Mouse (Mus musculus) stomach, postnatal 0 days (tissue): ENCODE measurements around the gene P2ry14. TPM values are rescaled to one million over a fixed set of nuclear protein-coding genes. Genes with fewer than 3 reads are reported as not detected.
"Not testable (repeated sequence)": the region's sequence is repeated elsewhere in the genome, so short reads cannot be mapped to it uniquely, and the experiment has no call there.

Experiments used
- ATAC-seq: fragments of 200-750 bp; cut with Nextera tagmentation; 2 replicates; pipeline ENCODE4 v1.8.0; 2017; ENCODE audit not compliant: low FRiP score, low TSS enrichment
- DNase-seq: peaks from one replicate; pipeline ENCODE4 v3.0.0-alpha.2; 2016; ENCODE audit warnings: low spot score
- H3K27ac ChIP-seq: fragments of 300-500 bp; sonication (generic); replicated peaks from 2 replicates; pipeline ENCODE4 v1.5.1; 2014; ENCODE audit warnings: mild to moderate bottlenecking, control low read depth
- H3K27me3 ChIP-seq: fragments of 300-500 bp; sonication (generic); 2 replicates; pipeline ENCODE4 v1.6.1; 2014; ENCODE audit warnings: low read length; ENCODE audit not compliant: control insufficient read depth, insufficient read depth
- H3K36me3 ChIP-seq: fragments of 300-500 bp; sonication (generic); 2 replicates; pipeline ENCODE4 v1.6.1; 2014; ENCODE audit warnings: low read length, mixed read lengths; ENCODE audit not compliant: control insufficient read depth, insufficient read depth
- H3K4me1 ChIP-seq: fragments of 300-500 bp; sonication (generic); replicated peaks from 2 replicates; pipeline ENCODE4 v1.6.1; 2014; ENCODE audit warnings: antibody characterized with exemption; ENCODE audit not compliant: control insufficient read depth, insufficient read depth
- H3K4me2 ChIP-seq: fragments of 300-500 bp; sonication (generic); replicated peaks from 2 replicates; pipeline ENCODE4 v1.6.1; 2014; ENCODE audit warnings: low read depth, mild to moderate bottlenecking, control low read depth, moderate library complexity
- H3K4me3 ChIP-seq: fragments of 300-500 bp; sonication (generic); 2 replicates; pipeline ENCODE4 v1.5.1; 2014; ENCODE audit warnings: low read depth, low read length, control low read depth
- H3K9ac ChIP-seq: fragments of 300-500 bp; sonication (generic); 2 replicates; pipeline ENCODE4 v1.6.1; 2014; ENCODE audit warnings: mild to moderate bottlenecking, low read length, control low read depth, mixed read lengths
- H3K9me3 ChIP-seq: fragments of 300-500 bp; sonication (generic); 2 replicates; pipeline ENCODE4 v1.6.1; 2016; ENCODE audit warnings: low read length; ENCODE audit not compliant: control insufficient read depth
- CTCF ChIP-seq: IDR thresholded peaks from 2 replicates; pipeline ENCODE4 v1.5.1; 2016; ENCODE audit warnings: antibody characterized with exemption, low read depth, mild to moderate bottlenecking, moderate library complexity
- EP300 ChIP-seq: optimal IDR thresholded peaks from 2 replicates; pipeline ENCODE3; 2016; ENCODE audit warnings: antibody characterized with exemption
- WGBS: fragments of 180-500 bp; shearing (Covaris S2); extraction: QIAGEN DNeasy Blood & Tissue Kit; methylation state at CpG from one replicate; pipeline ENCODE4 v1.1.7; 2014; 5-methylcytosine and 5-hydroxymethylcytosine counted together
- polyA plus RNA-seq: library from polyadenylated mRNA; unstranded; fragments of >200 nt; fragmentation: Nextera tagmentation; extraction: Ambion mirVana; gene quantifications from 2 replicates; pipeline ENCODE4 v1.2.1, GENCODE M21; 2015

Gene P2ry14
- polyA plus RNA-seq, 1 experiment from 2014 or later: 9.8 TPM

DNA sequence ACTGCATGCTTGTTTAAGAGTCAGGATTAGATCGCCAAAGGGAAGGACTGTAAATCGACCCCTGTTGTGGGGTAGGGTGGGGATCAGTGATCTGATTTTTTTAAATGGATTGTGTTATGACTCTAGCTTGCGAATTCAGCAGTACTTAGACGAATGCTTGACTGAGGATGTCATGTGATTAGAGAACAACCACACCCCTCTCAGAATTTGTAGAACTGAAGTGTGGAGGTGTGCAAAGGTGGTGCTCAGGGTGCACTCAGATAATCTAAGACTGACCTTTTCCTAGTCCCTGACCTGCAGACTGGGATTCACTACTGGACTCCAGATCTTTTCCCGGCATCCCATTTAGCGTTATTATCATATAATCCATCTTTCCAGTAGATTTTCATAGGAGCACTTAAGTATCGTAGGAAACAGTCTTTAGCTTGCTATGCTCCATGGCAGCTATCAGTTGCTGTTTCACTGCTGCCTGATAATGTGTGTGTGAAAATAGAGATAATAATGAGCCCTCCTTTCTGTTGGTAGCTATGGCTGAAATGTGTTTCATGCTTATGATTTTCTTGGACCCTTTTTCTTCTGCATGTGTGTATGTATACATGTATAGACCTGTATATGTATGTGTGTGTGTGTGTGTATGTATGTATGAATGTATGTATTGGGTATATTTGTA, 31.5 kb downstream of the P2ry14 start:
- Histone ChIP-seq H3K9me3 (no peaks in the 10 kb centered on the region), H3K9ac (no peak overlapping the region), H3K4me1 (peaks cover 3% of the 10 kb centered on the region; the same call in 1 of the 2 replicates), H3K4me2 (no peak overlapping the region), H3K27me3 (no peaks in the 10 kb centered on the region), H3K36me3 (no peaks in the 10 kb centered on the region), H3K4me3 (no peak overlapping the region), H3K27ac (peak overlapping the region; percentile 40; the same call in 1 of the 2 replicates)
- TF ChIP-seq CTCF: no peak
- TF ChIP-seq EP300: no peak
- 53% methylated on average over 7 of the region's 7 CpGs for WGBS
- ATAC-seq (no peak), DNase-seq (no peak)

DNA sequence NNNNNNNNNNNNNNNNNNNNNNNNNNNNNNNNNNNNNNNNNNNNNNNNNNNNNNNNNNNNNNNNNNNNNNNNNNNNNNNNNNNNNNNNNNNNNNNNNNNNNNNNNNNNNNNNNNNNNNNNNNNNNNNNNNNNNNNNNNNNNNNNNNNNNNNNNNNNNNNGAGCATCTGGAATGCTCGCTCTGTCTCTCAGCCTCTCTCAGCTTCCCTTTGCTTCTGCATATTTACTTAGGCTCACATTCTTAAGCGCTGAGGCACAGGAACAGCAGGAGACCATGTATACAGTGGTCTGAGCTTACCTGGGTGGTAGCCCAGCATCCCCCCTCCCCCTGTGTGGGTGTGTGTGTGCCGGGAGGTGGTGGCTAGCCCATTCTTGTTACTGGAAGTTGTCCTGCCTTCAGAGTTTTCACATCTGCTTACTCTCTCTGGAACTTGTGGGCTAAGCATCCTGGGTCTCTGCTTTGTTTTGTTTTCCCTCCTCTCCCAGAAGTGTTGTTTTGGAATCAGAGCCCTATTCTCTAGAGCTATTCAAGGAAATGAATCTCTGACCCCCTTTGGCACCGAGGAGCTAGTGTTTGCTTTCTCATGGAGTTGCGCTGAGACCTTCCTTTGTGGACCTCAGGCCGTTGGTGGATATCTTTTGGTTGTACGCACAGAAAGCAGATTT, 32.2 kb downstream of the P2ry14 start:
- Histone ChIP-seq H3K4me3 (no peak overlapping the region), H3K9me3 (no peaks in the 10 kb centered on the region), H3K27me3 (no peaks in the 10 kb centered on the region), H3K27ac (peak overlapping the region; percentile 40; the same call in 1 of the 2 replicates), H3K36me3 (no peaks in the 10 kb centered on the region), H3K4me2 (no peak overlapping the region), H3K9ac (no peak overlapping the region), H3K4me1 (peaks cover 3% of the 10 kb centered on the region; the same call in 1 of the 2 replicates)
- no peak for TF ChIP-seq EP300
- no peak for TF ChIP-seq CTCF
- peak; percentile 26 for DNase-seq
- WGBS: 17% methylated on average over 7 of the region's 7 CpGs
- ATAC-seq: peak; percentile 73

DNA sequence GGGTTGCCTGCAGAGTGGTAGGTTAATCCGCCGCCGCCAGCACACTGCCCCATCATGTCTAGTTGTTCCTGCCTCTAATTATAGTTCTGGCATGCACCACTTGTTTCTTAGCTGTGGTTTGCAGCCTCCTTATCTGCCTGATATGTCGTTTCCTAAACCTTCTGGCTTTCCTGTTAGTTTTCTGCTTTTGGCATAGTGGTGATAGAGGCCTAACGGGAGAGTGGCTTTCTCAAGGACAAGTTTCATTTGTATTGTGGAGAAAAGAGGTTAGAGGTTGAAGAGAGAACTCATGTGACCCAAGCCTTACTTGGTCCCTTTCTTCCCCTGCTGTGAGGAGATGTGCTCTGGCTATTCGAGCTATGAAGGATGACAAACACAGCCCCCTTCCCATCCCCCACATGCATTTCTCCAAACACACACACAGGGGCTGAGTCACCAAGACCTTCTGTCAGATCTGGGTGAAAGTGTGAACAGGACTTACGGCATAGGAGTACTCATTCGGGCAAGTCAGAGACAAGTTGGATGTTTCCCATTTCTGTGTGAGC, 39.4 kb downstream of the P2ry14 start:
- Histone ChIP-seq H3K4me2 (no peak overlapping the region), H3K36me3 (no peaks in the 10 kb centered on the region), H3K9me3 (no peaks in the 10 kb centered on the region), H3K27ac (no peak overlapping the region), H3K4me3 (no peak overlapping the region), H3K9ac (no peak overlapping the region), H3K27me3 (no peaks in the 10 kb centered on the region), H3K4me1 (no peaks in the 10 kb centered on the region)
- TF ChIP-seq CTCF: no peak
- no peak for TF ChIP-seq EP300
- WGBS: 66% methylated on average over 8 of the region's 8 CpGs
- DNase-seq (no peak), ATAC-seq (no peak)

DNA sequence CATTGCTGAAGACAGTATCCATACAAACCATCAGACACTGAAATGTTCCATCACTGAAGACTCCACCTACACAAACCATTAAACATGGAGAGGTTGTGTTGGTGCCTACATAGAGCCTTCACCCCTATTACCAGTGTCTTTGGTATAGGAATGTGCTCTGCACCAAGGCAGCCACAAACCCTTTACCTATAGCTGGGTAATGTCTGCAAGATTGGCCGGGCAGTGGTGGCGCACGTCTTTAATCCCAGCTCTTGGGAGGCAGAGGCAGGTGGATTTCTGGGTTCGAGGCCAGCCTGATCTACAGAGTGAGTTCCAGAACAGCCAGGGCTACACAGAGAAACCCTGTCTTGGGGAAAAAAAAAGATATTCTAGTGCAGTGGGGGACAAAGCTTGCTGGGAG, 40.1 kb downstream of the P2ry14 start:
- WGBS: 94% methylated on average over 4 of the region's 4 CpGs

DNA sequence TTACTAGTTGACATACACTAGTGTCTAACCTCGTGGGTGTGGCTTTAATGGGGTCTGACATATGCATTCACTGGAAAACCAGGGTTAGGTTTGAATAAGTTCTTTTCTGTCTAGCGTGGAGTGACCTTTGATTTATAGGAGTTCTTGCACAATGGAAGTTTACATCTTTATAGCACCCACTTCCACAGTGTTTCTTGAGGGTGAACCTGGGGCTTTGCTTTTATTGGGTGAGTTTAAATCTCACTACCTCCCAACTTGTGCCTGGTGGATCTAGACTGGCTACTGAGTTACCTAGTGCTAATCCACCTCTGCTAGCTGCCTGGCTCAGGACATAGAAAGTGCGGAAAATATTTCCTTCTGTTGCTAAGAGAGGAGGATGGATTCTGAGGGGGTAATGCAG, 41.5 kb downstream of the P2ry14 start:
- Histone ChIP-seq H3K4me3 (no peak overlapping the region), H3K4me1 (no peaks in the 10 kb centered on the region), H3K36me3 (no peaks in the 10 kb centered on the region), H3K4me2 (no peak overlapping the region), H3K27me3 (no peaks in the 10 kb centered on the region), H3K27ac (no peak overlapping the region), H3K9ac (no peak overlapping the region), H3K9me3 (no peaks in the 10 kb centered on the region)
- no peak for TF ChIP-seq EP300
- TF ChIP-seq CTCF: no peak
- no peak for DNase-seq
- no peak for ATAC-seq
- WGBS: 63% methylated on average over 3 of the region's 3 CpGs

More for the DNA sequence above, 40.1 kb downstream of the P2ry14 start:
- not testable (repeated sequence) for H3K4me2 ChIP-seq, H3K9ac ChIP-seq, H3K9me3 ChIP-seq, H3K27ac ChIP-seq, DNase-seq, H3K36me3 ChIP-seq, H3K4me1 ChIP-seq, H3K4me3 ChIP-seq, H3K27me3 ChIP-seq, ATAC-seq

DNA sequence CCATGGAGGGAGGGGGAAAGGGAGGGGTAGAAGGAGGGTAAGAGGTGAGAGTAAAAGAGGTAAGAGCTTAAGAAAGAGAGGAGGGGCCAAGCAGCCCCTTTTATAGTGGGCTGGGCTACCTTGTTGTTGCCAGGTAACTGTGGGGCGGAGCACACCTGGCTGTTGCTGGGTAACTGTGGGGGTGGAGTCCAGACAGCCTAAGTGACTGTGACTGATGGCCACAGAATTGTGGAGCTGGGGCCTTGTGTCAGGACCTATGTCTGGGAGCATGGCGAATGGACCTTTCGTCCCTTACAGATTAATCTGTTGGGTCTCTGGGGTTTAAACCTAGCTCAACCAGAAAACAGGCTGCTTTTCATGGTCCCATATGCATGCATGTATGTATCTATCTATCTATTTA, 43.6 kb downstream of the P2ry14 start:
- H3K4me3 ChIP-seq, H3K4me2 ChIP-seq, H3K36me3 ChIP-seq, H3K27ac ChIP-seq, H3K27me3 ChIP-seq, H3K9ac ChIP-seq, ATAC-seq, H3K9me3 ChIP-seq, DNase-seq, H3K4me1 ChIP-seq: not testable (repeated sequence)
- 98% methylated on average over 3 of the region's 3 CpGs for WGBS
